Mouse (Mus musculus): ENCODE measurements around the gene Sik2.

DNA sequence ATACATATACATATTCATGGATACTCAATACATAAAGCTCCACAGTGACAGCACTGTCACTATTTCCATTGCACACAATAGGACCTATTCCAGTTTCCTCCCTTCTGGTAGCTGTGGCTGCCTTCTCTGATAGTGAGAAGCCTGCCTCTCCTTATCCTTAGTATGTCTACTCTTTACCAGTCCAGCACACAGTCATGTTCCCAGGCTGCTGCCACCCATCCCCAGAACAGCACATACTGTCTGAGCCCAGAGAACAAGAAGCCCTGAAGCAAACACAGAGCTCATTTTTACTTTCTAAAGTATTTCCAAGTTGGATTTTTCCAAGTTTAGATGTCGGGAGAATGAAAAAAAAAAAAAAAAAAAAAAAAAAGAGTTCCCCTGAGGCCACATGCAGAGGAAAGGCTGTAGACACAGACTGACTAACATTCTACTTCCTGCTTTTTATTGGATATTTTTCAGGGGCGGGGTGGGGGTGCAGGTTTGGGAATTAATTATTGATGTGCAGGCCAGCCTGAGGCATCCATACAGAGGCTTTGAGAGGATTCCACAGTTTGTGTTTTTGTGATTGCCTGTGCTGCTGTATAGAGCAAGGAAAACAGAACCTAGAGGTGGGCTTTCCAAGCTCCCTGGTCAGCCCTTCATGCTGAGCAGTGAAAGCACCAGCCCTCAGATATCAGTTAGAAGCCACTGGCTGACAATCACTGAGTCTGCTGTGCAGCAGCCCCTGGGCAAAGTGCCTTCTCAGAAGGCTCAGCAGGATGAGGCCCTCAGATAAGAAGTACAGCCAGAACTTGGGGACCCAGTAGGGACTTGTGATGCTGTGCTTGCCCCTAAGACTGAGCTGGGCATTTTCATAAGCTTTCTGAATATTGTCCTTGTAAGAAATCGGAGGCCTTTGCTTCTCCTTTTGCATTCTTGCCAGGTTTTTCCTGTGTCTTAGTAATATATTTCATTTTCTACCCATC lies 47.8 kb upstream of the Sik2 start:
- TF ChIP-seq CTCF (IDR thresholded peaks at IDR 0.05; ENCODE audit: extremely low read depth, insufficient read depth, insufficient read length, insufficient replicate concordance) (no peak), POLR2A (IDR thresholded peaks at IDR 0.05; ENCODE audit: low read depth, low read length) (no peak)

Data from spleen, adult 2 months (tissue).